Mouse (Mus musculus) lung, embryonic 16.5 days (tissue): ENCODE data around the gene Slc38a1. TPM values are rescaled to one million over a fixed set of nuclear protein-coding genes. Genes with fewer than 3 reads are reported as not detected.
A peak's percentile ranks its signal among the peaks of the same experiment; 100 is the strongest.

ENCODE experiments used
- ATAC-seq: fragments of 200-750 bp; cut with Nextera tagmentation; 2 replicates; pipeline ENCODE4 v1.8.0; 2017; ENCODE audit warnings: low read depth, mild to moderate bottlenecking, moderate library complexity
- H3K27ac ChIP-seq: fragments of 300-500 bp; sonication (generic); 2 replicates; pipeline ENCODE4 v1.5.1; 2014; ENCODE audit warnings: mild to moderate bottlenecking, control low read depth, low read length
- H3K27me3 ChIP-seq: fragments of 300-500 bp; sonication (generic); 2 replicates; pipeline ENCODE4 v1.6.1; 2014; ENCODE audit warnings: low read depth, low read length, mixed read lengths; ENCODE audit not compliant: control insufficient read depth, insufficient read depth
- H3K36me3 ChIP-seq: fragments of 300-500 bp; sonication (generic); 2 replicates; pipeline ENCODE4 v1.6.1; 2014; ENCODE audit warnings: low read length; ENCODE audit not compliant: control insufficient read depth, insufficient read depth
- H3K4me1 ChIP-seq: fragments of 300-500 bp; sonication (generic); replicated peaks from 2 replicates; pipeline ENCODE4 v1.6.1; 2014; ENCODE audit warnings: low read length, mixed read lengths; ENCODE audit not compliant: control insufficient read depth, insufficient read depth
- H3K4me2 ChIP-seq: fragments of 300-500 bp; sonication (generic); 2 replicates; pipeline ENCODE4 v1.6.1; 2014; ENCODE audit warnings: low read depth, low read length, control low read depth
- H3K4me3 ChIP-seq: fragments of 300-500 bp; sonication (generic); 2 replicates; pipeline ENCODE4 v1.5.1; 2014; ENCODE audit warnings: mild to moderate bottlenecking, low read length, control low read depth
- H3K9ac ChIP-seq: fragments of 300-500 bp; sonication (generic); 2 replicates; pipeline ENCODE4 v1.6.1; 2014; ENCODE audit warnings: low read length, control low read depth
- H3K9me3 ChIP-seq: fragments of 300-500 bp; sonication (generic); 2 replicates; pipeline ENCODE4 v1.6.1; 2016; ENCODE audit warnings: low read length; ENCODE audit not compliant: control insufficient read depth
- WGBS: fragments of 180-500 bp; shearing (Covaris S2); extraction: QIAGEN DNeasy Blood & Tissue Kit; methylation state at CpG from one replicate; pipeline ENCODE4 v1.1.7; 2014; 5-methylcytosine and 5-hydroxymethylcytosine counted together
- polyA plus RNA-seq: library from polyadenylated mRNA; unstranded; fragments of >200 nt; fragmentation: Nextera tagmentation; extraction: Ambion mirVana; gene quantifications from 2 replicates; pipeline ENCODE4 v1.2.1, GENCODE M21; 2015

Gene Slc38a1
- polyA plus RNA-seq, 1 experiment from 2014 or later, result 48.8 TPM

DNA sequence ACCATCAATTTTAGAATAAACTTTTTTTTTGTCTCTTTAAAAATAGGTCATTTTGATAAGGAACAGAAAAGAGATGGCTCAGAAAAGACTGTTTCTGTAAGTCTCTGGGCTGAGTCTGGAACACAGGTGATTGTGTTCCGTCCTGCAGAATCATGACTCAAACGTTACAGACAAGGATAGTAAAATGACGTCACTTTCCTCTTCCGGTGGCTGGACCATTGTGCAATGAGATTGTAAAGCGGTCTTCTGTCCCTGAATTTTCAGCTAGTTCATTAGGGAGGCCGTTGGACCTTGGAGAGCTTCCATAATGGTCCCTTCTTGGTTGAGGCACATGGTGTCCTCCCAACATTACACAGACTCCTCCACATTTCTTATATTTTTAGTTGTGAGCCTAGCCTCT is 27.0 kb upstream of the Slc38a1 start:
- no peaks in the 10 kb centered on the region for H3K9me3 ChIP-seq
- H3K27me3 ChIP-seq, result no peaks in the 10 kb centered on the region
- H3K36me3 ChIP-seq, result no peaks in the 10 kb centered on the region
- no peak overlapping the region for H3K9ac ChIP-seq
- H3K4me1 ChIP-seq, result peaks cover 5% of the 10 kb centered on the region; the same call in 1 of the 2 replicates
- WGBS, result 74% methylated on average over 6 of the region's 6 CpGs
- no peak overlapping the region for H3K4me2 ChIP-seq
- H3K27ac ChIP-seq, result no peak overlapping the region
- ATAC-seq, result no peak
- no peak overlapping the region for H3K4me3 ChIP-seq

DNA sequence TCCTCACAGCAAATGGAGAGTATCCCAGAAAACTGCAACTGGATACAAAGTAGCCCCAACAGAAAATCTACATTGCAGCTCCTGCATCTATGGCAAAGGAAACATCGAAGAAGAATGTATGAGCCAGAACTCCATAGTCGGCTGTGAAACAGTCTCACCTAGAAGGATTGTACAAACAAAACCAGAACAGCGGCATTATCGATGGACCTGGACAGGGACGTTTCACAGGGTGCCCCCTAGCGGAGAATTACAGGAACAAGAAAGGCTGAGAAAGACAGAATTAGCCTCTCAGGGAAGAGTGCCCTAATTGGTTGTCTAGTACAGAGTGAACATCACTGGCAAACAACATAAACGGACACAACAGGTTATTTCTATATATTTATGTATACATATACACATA is 23.9 kb upstream of the Slc38a1 start:
- Histone ChIP-seq H3K27me3 (no peaks in the 10 kb centered on the region), H3K4me1 (peaks cover 5% of the 10 kb centered on the region; the same call in 1 of the 2 replicates), H3K9ac (peak overlapping the region; percentile 45), H3K36me3 (no peaks in the 10 kb centered on the region), H3K4me2 (peak overlapping the region; percentile 72), H3K9me3 (no peaks in the 10 kb centered on the region), H3K27ac (no peak overlapping the region), H3K4me3 (peak overlapping the region; percentile 35)
- 4% methylated on average over 7 of the region's 7 CpGs for whole genome bisulfite sequencing
- ATAC-seq, result peak; percentile 62; the same call in 1 of the 2 replicates

DNA sequence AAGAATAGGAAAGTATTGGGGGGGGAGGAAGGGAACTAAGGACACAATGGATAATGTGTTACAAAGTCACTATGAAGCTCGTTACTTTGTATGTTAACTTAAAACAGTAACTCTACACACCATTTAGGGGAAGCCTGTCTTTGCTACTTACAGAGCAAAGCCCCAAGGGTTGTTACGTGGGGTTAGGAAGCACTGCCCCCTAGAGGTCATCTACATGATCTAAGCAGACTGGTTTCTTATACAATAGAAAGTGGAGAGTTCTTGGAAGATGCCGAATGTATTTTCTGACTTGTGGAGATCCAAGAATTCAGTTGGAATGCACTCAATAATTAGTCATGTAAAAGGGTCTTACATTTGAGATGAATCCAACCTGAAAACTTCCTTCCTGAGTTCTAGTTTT is 23.2 kb upstream of the Slc38a1 start:
- peak; percentile 89 for ATAC-seq

DNA sequence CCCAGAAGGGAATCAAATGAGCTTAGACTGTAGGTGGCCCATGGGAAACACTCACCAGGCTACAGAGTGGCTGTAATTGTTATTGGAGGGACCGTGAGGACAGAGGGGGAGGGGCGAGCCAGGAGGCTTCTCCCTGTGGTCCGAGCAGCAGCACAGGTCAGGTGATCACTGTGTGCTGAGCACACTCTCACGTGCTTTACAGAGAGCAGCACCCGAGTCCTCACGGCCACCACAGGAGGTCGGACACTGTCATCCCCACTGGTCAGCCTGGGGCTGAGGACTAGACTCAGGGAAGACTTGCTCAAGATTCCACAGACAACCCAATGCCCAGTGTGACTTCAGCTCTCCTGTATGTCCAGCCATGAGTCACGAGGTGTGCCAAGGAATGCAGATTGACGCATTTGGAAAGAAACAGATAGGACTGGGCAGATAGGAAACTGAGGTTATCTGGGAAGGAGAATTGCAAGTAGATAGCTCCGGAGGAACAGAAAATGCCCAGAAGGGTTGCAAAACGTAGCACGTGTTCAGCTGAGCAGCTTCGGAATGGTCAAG is 18.0 kb upstream of the Slc38a1 start:
- ATAC-seq, result peak; percentile 52; the same call in 1 of the 2 replicates
- Histone ChIP-seq H3K36me3 (no peaks in the 10 kb centered on the region), H3K4me1 (peaks cover 3% of the 10 kb centered on the region; the same call in 1 of the 2 replicates), H3K4me3 (no peak overlapping the region), H3K27ac (no peak overlapping the region), H3K9me3 (no peaks in the 10 kb centered on the region), H3K27me3 (no peaks in the 10 kb centered on the region), H3K4me2 (no peak overlapping the region), H3K9ac (no peak overlapping the region)
- WGBS, result 35% methylated on average over 13 of the region's 13 CpGs

More for the DNA sequence above, 23.2 kb upstream of the Slc38a1 start:
- Histone ChIP-seq H3K9me3 (no peaks in the 10 kb centered on the region), H3K9ac (no peak overlapping the region), H3K27me3 (no peaks in the 10 kb centered on the region), H3K36me3 (no peaks in the 10 kb centered on the region), H3K4me2 (peak overlapping the region; percentile 72), H3K27ac (no peak overlapping the region), H3K4me1 (peaks cover 5% of the 10 kb centered on the region; the same call in 1 of the 2 replicates), H3K4me3 (no peak overlapping the region)
- 9% methylated on average over 3 of the region's 3 CpGs for WGBS

DNA sequence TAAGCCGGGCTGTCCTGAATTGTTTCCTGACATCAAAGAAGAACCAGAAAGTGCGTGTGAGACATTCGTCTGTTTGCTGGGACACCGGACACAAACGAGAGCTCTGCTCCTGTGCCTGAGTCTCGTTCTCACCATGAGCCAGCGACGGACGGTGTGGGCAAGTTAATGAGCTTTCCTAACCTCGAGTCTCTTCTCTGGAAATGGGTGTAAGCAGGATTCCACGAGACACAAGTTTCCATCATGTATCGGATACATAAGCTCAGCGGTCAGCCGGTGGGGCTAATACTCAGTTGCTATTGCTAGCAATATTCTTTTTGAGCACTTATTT is 15.5 kb upstream of the Slc38a1 start:
- Histone ChIP-seq H3K9me3 (no peaks in the 10 kb centered on the region), H3K4me3 (no peak overlapping the region), H3K4me1 (peaks cover 3% of the 10 kb centered on the region; the same call in 1 of the 2 replicates), H3K9ac (no peak overlapping the region), H3K27me3 (no peaks in the 10 kb centered on the region), H3K36me3 (no peaks in the 10 kb centered on the region), H3K4me2 (peak overlapping the region; percentile 1; the same call in 1 of the 2 replicates), H3K27ac (no peak overlapping the region)
- 38% methylated on average over 14 of the region's 14 CpGs for WGBS
- ATAC-seq, result no peak

DNA sequence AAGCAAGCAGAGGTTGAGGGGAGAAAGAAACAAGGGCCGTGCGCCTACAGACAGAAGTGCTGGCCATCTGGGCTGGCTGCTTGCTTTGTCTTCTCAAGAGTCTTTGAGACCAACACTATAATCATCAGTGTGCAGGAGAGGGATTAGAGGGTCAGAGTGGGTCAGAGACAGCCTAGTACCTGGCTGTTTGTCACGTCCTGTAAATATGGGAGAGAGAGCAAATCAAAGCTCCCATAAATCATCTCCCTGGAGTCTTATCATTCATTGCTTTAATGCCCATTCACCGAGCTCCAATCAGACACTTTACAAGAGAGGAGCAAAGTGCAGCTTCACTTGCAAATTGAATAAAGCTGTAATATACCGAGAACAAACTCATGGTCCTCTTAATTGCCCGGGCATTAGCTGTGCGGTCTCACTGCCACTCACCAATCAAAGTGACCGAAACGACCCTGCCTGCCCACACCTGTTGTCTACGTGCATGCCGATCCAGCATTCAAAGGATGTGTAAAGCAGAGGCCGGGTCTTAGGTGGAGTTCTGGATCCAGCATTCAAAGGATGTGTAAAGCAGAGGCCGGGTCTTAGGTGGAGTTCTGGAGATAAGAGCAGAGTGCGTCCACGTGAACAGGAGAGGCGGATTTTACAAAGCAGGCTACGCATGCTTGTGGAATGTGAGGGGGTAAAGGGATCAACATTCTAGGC is 15.0 kb upstream of the Slc38a1 start:
- H3K4me2 ChIP-seq, result peak overlapping the region; percentile 26
- H3K9me3 ChIP-seq, result no peaks in the 10 kb centered on the region
- peaks cover 3% of the 10 kb centered on the region; the same call in 1 of the 2 replicates for H3K4me1 ChIP-seq
- no peaks in the 10 kb centered on the region for H3K27me3 ChIP-seq
- no peak overlapping the region for H3K4me3 ChIP-seq
- H3K27ac ChIP-seq, result no peak overlapping the region
- 44% methylated on average over 17 of the region's 17 CpGs for WGBS
- peak; percentile 26; the same call in 1 of the 2 replicates for ATAC-seq
- no peaks in the 10 kb centered on the region for H3K36me3 ChIP-seq
- no peak overlapping the region for H3K9ac ChIP-seq

DNA sequence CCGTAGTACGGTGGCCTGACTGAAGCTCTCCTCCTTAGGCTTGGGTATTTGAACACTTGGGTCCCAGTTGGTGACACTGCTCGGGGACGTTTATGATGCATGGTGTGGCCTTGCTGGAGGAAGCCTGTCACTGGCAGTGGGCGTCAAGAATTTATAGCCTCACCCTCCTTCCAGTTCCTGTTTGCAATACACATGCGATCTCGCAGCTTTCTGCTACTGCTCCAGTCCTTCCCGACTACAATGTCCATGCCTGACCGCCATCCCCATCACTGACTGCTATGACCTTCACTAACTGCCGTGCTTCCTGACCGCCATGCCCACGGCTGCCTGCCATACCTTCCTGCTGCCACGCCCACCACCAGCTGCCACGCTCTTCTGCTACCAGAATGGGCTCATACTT is 12.8 kb upstream of the Slc38a1 start:
- ATAC-seq, result 0 out of 2 replicates have a peak, but pooled peaks have one; percentile 15
- H3K27ac ChIP-seq, result no peak overlapping the region; the same call in 1 of the 2 replicates
- H3K4me1 ChIP-seq, result peaks cover 3% of the 10 kb centered on the region; the same call in 1 of the 2 replicates
- no peaks in the 10 kb centered on the region for H3K36me3 ChIP-seq
- H3K9me3 ChIP-seq, result no peaks in the 10 kb centered on the region
- H3K4me2 ChIP-seq, result no peak overlapping the region
- H3K4me3 ChIP-seq, result no peak overlapping the region
- 70% methylated on average over 14 of the region's 14 CpGs for WGBS
- H3K27me3 ChIP-seq, result no peaks in the 10 kb centered on the region
- no peak overlapping the region for H3K9ac ChIP-seq

DNA sequence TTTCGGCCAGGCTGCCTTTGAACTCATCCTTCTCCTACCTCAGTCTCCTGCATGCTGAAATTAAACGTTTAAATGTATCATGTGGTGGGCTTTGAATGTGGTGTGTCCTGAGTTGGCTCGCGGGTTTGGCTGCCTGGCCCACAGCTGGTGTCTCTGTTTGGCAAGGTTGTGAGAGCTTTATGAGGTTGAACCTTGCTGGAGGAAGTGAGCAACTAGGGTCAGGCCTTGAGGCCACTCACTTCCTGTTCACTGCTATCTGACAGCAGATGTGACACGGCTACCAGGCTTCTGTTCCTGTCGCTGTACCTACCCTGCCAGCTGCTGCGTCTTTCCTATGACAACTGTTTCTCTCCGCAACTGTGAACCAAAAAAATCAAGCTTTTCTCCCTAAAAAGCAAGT is 12.0 kb upstream of the Slc38a1 start:
- Histone ChIP-seq H3K4me1 (peaks cover 3% of the 10 kb centered on the region; the same call in 1 of the 2 replicates), H3K27ac (no peak overlapping the region)
- whole genome bisulfite sequencing, result 59% methylated on average over 8 of the region's 8 CpGs

DNA sequence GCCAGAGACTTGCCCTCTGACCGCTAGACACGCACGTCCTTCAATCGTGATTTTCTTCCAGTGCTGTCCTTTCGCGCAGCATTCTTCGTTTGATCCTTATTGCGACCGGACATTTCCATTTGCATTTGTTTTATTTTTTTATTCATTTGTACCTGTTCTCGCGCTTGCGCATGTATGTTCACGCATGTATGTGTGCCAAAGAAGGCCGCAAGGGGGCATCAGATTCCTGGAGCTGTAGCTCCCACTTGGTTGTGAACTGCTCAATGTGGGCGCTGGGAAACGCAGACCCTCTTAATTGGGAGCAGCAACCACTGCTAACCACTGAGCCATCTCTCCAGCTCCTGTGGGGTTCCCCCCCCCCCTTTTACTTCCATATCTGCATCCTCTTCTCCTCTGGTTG is 10.3 kb upstream of the Slc38a1 start:
- Histone ChIP-seq H3K9me3 (no peaks in the 10 kb centered on the region), H3K4me2 (no peak overlapping the region), H3K4me3 (no peak overlapping the region), H3K27me3 (no peaks in the 10 kb centered on the region), H3K36me3 (no peaks in the 10 kb centered on the region), H3K4me1 (no peaks in the 10 kb centered on the region), H3K9ac (no peak overlapping the region), H3K27ac (no peak overlapping the region)
- 94% methylated on average over 16 of the region's 16 CpGs for WGBS
- no peak for ATAC-seq

More for the DNA sequence above, 12.0 kb upstream of the Slc38a1 start:
- Histone ChIP-seq H3K4me3 (no peak overlapping the region), H3K9ac (no peak overlapping the region), H3K27me3 (no peaks in the 10 kb centered on the region), H3K36me3 (no peaks in the 10 kb centered on the region), H3K9me3 (no peaks in the 10 kb centered on the region), H3K4me2 (no peak overlapping the region)
- no peak for ATAC-seq
